Mouse (Mus musculus) erythroblast, embryonic 14.5 days (primary cell): ENCODE measurements around the gene Blcap. TPM values are rescaled to one million over a fixed set of nuclear protein-coding genes. Genes with fewer than 3 reads are reported as not detected.

Source experiments
- H3K27me3 ChIP-seq: 2 replicates; pipeline ENCODE4 v1.6.1; 2012; ENCODE audit warnings: inconsistent platforms; ENCODE audit not compliant: control insufficient read depth
- H3K36me3 ChIP-seq: 2 replicates; pipeline ENCODE4 v1.6.1; 2012; ENCODE audit warnings: mild to moderate bottlenecking, inconsistent platforms; ENCODE audit not compliant: control insufficient read depth
- H3K4me1 ChIP-seq: 2 replicates; pipeline ENCODE4 v1.6.1; 2012; ENCODE audit warnings: inconsistent platforms; ENCODE audit not compliant: control insufficient read depth
- H3K4me3 ChIP-seq: replicated peaks from 2 replicates; pipeline ENCODE3; 2012; ENCODE audit warnings: moderate library complexity, mild to moderate bottlenecking, inconsistent platforms
- H3K9me3 ChIP-seq: 2 replicates; pipeline ENCODE4 v1.6.1; 2012; ENCODE audit warnings: low read length, inconsistent platforms, mixed read lengths; ENCODE audit not compliant: control insufficient read depth
- GATA1 ChIP-seq: IDR thresholded peaks from 2 replicates; pipeline ENCODE4 v1.6.1; 2012; ENCODE audit warnings: low read length, inconsistent platforms, mixed read lengths
- TAL1 ChIP-seq: IDR thresholded peaks from 3 replicates; pipeline ENCODE4 v1.6.1; 2012; ENCODE audit warnings: low read length, inconsistent platforms, mixed read lengths
- polyA plus RNA-seq: library from polyadenylated mRNA; stranded (reverse); fragments of >175 nt; gene quantifications from 2 replicates; pipeline ENCODE4 v1.2.3, GENCODE M21; 2012

Blcap gene
- polyA plus RNA-seq, 1 experiment = 0.85 TPM

DNA sequence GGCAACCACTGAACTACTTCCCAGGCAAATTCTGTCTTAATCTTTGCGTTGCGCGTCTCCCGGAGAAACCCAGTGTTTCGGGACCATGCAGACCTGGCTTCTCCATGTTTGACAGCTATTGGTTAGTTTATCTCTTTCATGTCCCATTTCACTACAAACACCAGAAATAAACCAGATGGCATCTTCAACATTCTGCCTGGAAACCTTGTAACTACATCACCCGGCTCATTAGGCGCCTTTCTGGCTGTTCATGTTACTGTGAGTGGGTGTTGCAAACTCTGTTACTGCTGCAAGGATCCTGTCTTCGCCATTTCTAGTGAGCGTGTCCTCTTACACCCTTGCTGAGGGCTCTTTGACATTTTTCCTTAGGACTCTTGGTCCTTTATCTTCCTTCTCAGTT lies 58.2 kb downstream of the Blcap start:
- no peaks in the 10 kb centered on the region for H3K36me3 ChIP-seq
- H3K9me3 ChIP-seq = no peaks in the 10 kb centered on the region
- H3K4me3 ChIP-seq = no peak overlapping the region
- TF ChIP-seq GATA1 (no peak), TAL1 (no peak)
- no peaks in the 10 kb centered on the region for H3K4me1 ChIP-seq
- H3K27me3 ChIP-seq = no peaks in the 10 kb centered on the region; the same call in 1 of the 2 replicates

DNA sequence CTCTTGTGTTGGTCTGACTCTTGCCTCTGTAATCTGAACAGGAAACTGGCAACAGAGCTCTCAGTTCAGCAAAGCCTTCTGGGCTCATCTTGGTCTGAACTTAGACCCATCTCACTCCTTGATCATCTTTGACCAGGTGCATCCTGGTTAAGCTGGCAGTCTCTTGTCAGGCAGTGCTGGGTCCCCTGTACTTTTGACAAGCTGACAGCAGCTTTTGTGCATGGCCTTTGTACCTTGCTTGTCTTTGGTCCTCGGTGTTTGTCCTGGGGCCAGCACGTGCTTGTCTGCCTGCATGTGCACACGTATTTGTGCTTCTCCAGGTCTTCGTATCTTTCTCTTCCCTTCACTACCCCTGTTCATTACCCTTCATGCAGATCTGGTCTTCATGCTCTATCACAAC lies 61.0 kb downstream of the Blcap start:
- no peaks in the 10 kb centered on the region for H3K4me1 ChIP-seq
- H3K36me3 ChIP-seq = no peaks in the 10 kb centered on the region
- H3K27me3 ChIP-seq = peaks cover 2% of the 10 kb centered on the region; the same call in 1 of the 2 replicates

DNA sequence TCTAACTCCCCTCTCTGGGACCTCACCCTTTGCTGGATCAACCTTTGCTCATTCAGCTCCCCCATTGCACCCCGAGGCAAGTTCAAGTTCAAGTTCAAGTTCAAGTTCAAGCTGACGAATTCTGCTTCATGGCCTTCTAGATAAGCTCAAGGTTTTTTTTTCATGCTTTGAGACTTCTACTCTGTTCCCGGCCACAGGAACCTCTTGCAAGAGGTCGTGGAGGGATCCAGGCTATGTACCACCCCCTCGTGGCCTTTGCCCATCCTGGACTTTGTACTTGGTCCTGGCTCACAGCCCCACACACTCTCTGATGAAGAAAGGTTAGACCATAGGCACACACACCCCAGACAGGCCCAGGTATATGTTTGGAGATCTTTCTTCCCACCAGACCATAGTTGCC lies 61.9 kb downstream of the Blcap start:
- Histone ChIP-seq H3K36me3 (no peaks in the 10 kb centered on the region), H3K27me3 (peaks cover 2% of the 10 kb centered on the region; the same call in 1 of the 2 replicates), H3K4me1 (no peaks in the 10 kb centered on the region), H3K9me3 (no peaks in the 10 kb centered on the region), H3K4me3 (no peak overlapping the region)
- TF ChIP-seq TAL1 = no peak

More for the DNA sequence above, 61.0 kb downstream of the Blcap start:
- no peak for TF ChIP-seq TAL1
- no peak for TF ChIP-seq GATA1
- Histone ChIP-seq H3K4me3 (no peak overlapping the region), H3K9me3 (no peaks in the 10 kb centered on the region)

DNA sequence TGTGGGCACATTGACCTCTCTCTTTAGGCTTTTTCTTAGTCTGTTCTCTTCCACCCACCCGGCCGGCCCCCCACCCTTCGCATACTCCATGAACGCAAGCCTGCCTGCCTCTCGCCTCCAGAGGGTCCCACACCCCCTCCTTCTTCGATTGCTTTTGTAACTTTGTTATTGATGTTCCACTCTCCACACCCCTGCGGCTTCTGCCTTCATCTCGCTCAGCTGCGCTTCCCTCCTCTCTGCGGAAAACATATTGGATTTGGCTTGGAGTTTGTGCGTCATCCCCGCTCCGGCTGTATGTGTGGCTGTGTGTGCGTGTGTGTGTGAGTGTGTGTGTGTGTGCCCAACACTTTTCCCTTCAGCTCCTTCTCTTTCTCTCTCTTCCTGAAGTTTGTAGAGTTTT lies 64.3 kb downstream of the Blcap start:
- H3K36me3 ChIP-seq = no peaks in the 10 kb centered on the region
- H3K4me3 ChIP-seq = no peak overlapping the region
- peaks cover 2% of the 10 kb centered on the region; the same call in 1 of the 2 replicates for H3K27me3 ChIP-seq
- TF ChIP-seq GATA1 (no peak), TAL1 (no peak)
- H3K4me1 ChIP-seq = no peaks in the 10 kb centered on the region
- no peaks in the 10 kb centered on the region for H3K9me3 ChIP-seq

Other genes starting within 250 kb of the Blcap start
- gene Ghrh, start 223.8 kb downstream of the Blcap start, polyA plus RNA-seq = not detected in 2 replicates
- 3.7 and 4.9 TPM in 2 replicates for gene Manbal, start 203.7 kb downstream of the Blcap start, polyA plus RNA-seq
- gene Src, start 152.8 kb downstream of the Blcap start, polyA plus RNA-seq = 0.08 and 0.09 TPM in 2 replicates
- gene Nnat, start 11.2 kb downstream of the Blcap start, polyA plus RNA-seq = 0.03 TPM in 1 of 2 replicates, not detected in the other
- gene Ctnnbl1, start 166.1 kb upstream of the Blcap start, polyA plus RNA-seq = 0.98 and 1.2 TPM in 2 replicates